Mouse (Mus musculus): ENCODE data around the gene Tgfbi. TPM values are rescaled to one million over a fixed set of nuclear protein-coding genes. Genes with fewer than 3 reads are reported as not detected.
A peak's percentile ranks its signal among the peaks of the same experiment; 100 is the strongest.

The Tgfbi gene
- polyA plus RNA-seq, 1 experiment = 50.8 TPM

GRCm38 (mm10) chr13:56664256-56665170 is 55.2 kb downstream of the Tgfbi start:
- WGBS = 76% methylated on average over 17 of the region's 17 CpGs
- DNase-seq = no peak
- TF ChIP-seq POLR2A (IDR thresholded peaks at IDR 0.05; ENCODE audit: borderline replicate concordance, extremely low read depth, low read depth, low read length) (no peak), CTCF (IDR thresholded peaks at IDR 0.05; ENCODE audit: insufficient read depth, low read length) (no peak)
- H3K4me3 ChIP-seq (replicated peaks; ENCODE audit: extremely low read depth, low read depth, low read length) = no peak overlapping the region
- peaks cover 8% of the 10 kb centered on the region for H3K4me1 ChIP-seq (ENCODE audit: control insufficient read depth, insufficient read depth, low read length)

DNA sequence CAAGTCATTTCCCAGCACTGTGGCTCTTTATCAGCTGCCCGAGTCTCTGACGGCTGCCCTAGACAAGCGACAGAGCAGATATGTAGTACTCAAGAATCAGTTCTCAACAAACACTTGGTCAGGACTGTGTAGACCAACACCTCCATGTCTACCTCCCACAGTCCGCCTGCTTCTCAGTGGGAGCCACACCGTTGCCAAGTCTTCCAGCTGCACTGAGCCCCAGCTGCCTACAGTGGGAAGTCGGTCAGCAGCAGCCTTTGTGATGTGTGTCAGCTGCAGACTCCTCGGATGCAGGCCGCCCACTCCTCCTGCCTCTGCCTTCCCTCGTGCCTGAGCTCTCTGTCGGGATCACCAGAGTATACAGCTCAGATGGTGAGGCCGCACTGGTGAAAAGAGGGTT is 61.9 kb downstream of the Tgfbi start:
- TF ChIP-seq CTCF (IDR thresholded peaks at IDR 0.05; ENCODE audit: insufficient read depth, low read length) (no peak), POLR2A (IDR thresholded peaks at IDR 0.05; ENCODE audit: borderline replicate concordance, extremely low read depth, low read depth, low read length) (no peak)
- WGBS = 50% methylated on average over 11 of the region's 11 CpGs

GRCm38 (mm10) chr13:56677731-56678130 is 68.4 kb downstream of the Tgfbi start:
- TF ChIP-seq CTCF (IDR thresholded peaks at IDR 0.05; ENCODE audit: insufficient read depth, low read length) (no peak), POLR2A (IDR thresholded peaks at IDR 0.05; ENCODE audit: borderline replicate concordance, extremely low read depth, low read depth, low read length) (no peak)
- DNase-seq = peak; percentile 36
- 40% methylated on average over 4 of the region's 4 CpGs for WGBS
- Histone ChIP-seq H3K4me3 (replicated peaks; ENCODE audit: extremely low read depth, low read depth, low read length) (no peak overlapping the region), H3K4me1 (ENCODE audit: control insufficient read depth, insufficient read depth, low read length) (peaks cover 14% of the 10 kb centered on the region)

More for the DNA sequence above, 61.9 kb downstream of the Tgfbi start:
- no peak overlapping the region for H3K4me3 ChIP-seq (replicated peaks; ENCODE audit: extremely low read depth, low read depth, low read length)
- H3K4me1 ChIP-seq (ENCODE audit: control insufficient read depth, insufficient read depth, low read length) = peaks cover 3% of the 10 kb centered on the region; the same call in 1 of the 2 replicates
- no peak for DNase-seq

- 13% methylated on average over 10 of the region's 10 CpGs for WGBS
- TF ChIP-seq CTCF (IDR thresholded peaks at IDR 0.05; ENCODE audit: insufficient read depth, low read length) (no peak), POLR2A (IDR thresholded peaks at IDR 0.05; ENCODE audit: borderline replicate concordance, extremely low read depth, low read depth, low read length) (no peak)
- Histone ChIP-seq H3K4me3 (replicated peaks; ENCODE audit: extremely low read depth, low read depth, low read length) (no peak overlapping the region), H3K4me1 (ENCODE audit: control insufficient read depth, insufficient read depth, low read length) (peaks cover 15% of the 10 kb centered on the region)
- peak; percentile 36 for DNase-seq
These were observed 69.0 kb downstream of the Tgfbi start for GRCm38 (mm10) chr13:56678188-56678787.

DNA sequence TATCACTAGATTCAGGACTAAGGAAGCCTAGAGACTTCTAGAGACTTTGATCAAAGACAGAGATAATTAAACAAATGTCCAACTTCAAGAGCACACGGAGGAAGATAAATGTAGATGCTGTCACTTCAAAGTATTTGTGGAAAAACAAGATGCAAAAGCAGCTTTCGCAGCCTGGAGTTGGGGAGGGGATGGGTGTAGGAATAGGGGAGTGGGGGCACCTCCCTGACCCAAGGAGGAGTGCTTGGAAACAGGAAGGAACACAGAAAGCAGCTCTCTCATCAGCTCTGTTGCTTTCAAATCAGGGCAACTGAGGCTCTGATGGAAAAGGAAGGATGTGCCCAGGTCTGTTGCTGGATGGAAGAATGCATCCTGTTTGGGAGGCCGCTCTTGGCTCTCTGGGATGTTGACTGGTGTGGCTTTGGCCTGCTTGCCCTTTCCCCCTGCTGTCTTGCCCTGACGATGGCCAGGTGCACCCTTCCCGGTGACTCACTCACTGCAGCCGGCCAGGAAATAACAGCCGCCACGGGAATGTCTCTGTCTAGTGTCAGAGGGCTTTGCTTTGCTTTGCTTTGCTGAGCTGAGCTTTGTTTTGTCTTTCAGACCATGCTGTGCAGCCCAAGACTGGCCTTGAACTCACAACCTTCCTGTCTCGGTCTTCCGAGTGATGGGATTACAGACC is 69.6 kb downstream of the Tgfbi start:
- Histone ChIP-seq H3K4me1 (ENCODE audit: control insufficient read depth, insufficient read depth, low read length) (peaks cover 15% of the 10 kb centered on the region), H3K4me3 (replicated peaks; ENCODE audit: extremely low read depth, low read depth, low read length) (no peak overlapping the region)
- no peak for DNase-seq
- TF ChIP-seq POLR2A (IDR thresholded peaks at IDR 0.05; ENCODE audit: borderline replicate concordance, extremely low read depth, low read depth, low read length) = no peak
- TF ChIP-seq CTCF (IDR thresholded peaks at IDR 0.05; ENCODE audit: insufficient read depth, low read length) = no peak
- WGBS = 36% methylated on average over 10 of the region's 10 CpGs

DNA sequence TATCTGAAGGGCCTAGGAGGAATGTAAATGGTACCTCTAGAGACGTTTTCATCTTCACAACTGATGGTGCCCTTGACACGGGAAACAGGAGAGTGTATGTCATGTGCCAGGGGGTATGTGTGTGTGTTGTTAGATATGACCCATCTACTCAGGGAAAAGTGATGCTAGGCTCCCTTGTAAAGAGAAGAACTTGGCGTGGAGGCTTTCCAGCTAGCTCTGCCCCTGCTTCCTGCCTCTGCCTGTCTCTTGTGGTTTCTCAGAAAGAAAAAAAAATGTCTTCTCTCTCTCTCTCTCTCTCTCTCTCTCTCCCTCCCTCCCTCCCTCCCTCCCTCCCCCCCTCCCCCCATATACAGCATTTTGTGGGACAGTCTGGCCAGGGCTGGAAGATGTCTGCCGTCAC is 72.6 kb downstream of the Tgfbi start:
- 40% methylated on average over 4 of the region's 4 CpGs for WGBS
- TF ChIP-seq POLR2A (IDR thresholded peaks at IDR 0.05; ENCODE audit: borderline replicate concordance, extremely low read depth, low read depth, low read length) (no peak), CTCF (IDR thresholded peaks at IDR 0.05; ENCODE audit: insufficient read depth, low read length) (no peak)
- Histone ChIP-seq H3K4me3 (replicated peaks; ENCODE audit: extremely low read depth, low read depth, low read length) (peak overlapping the region; percentile 25), H3K4me1 (ENCODE audit: control insufficient read depth, insufficient read depth, low read length) (peaks cover 15% of the 10 kb centered on the region)
- DNase-seq = no peak

GRCm38 (mm10) chr13:56682326-56682725 is 73.0 kb downstream of the Tgfbi start:
- WGBS = 51% methylated on average over 17 of the region's 17 CpGs
- TF ChIP-seq POLR2A (IDR thresholded peaks at IDR 0.05; ENCODE audit: borderline replicate concordance, extremely low read depth, low read depth, low read length) (peak; percentile 53; the same call in 1 of the 2 replicates), CTCF (IDR thresholded peaks at IDR 0.05; ENCODE audit: insufficient read depth, low read length) (no peak)
- H3K4me3 ChIP-seq (replicated peaks; ENCODE audit: extremely low read depth, low read depth, low read length) = peak overlapping the region; percentile 25
- peak; percentile 71 for DNase-seq
- H3K4me1 ChIP-seq (ENCODE audit: control insufficient read depth, insufficient read depth, low read length) = peaks cover 15% of the 10 kb centered on the region

GRCm38 (mm10) chr13:56683306-56683705 is 74.0 kb downstream of the Tgfbi start:
- DNase-seq = no peak
- 58% methylated on average over 7 of the region's 7 CpGs for WGBS
- TF ChIP-seq CTCF (IDR thresholded peaks at IDR 0.05; ENCODE audit: insufficient read depth, low read length) (no peak), POLR2A (IDR thresholded peaks at IDR 0.05; ENCODE audit: borderline replicate concordance, extremely low read depth, low read depth, low read length) (no peak)
- Histone ChIP-seq H3K4me1 (ENCODE audit: control insufficient read depth, insufficient read depth, low read length) (peaks cover 13% of the 10 kb centered on the region), H3K4me3 (replicated peaks; ENCODE audit: extremely low read depth, low read depth, low read length) (no peak overlapping the region)

Other genes with a start within 250 kb of the Tgfbi start
- 0.06 TPM in 1 of 2 replicates, not detected in the other for gene Gm3045, start 182.9 kb upstream of the Tgfbi start, polyA plus RNA-seq (2012; rRNA removed)
- 0.24 and 0.51 TPM in 2 replicates for gene Slc25a48, start 171.2 kb upstream of the Tgfbi start, polyA plus RNA-seq (2012; rRNA removed)
- gene Il9, start 127.3 kb upstream of the Tgfbi start, polyA plus RNA-seq (2012; rRNA removed) = not detected in 2 replicates
- gene Fbxl21, start 87.1 kb upstream of the Tgfbi start, polyA plus RNA-seq (2012; rRNA removed) = 1.2 and 1.3 TPM in 2 replicates
- gene Lect2, start 61.0 kb upstream of the Tgfbi start, polyA plus RNA-seq (2012; rRNA removed) = not detected in 2 replicates
- gene Smad5, start 93.5 kb downstream of the Tgfbi start, polyA plus RNA-seq (2012; rRNA removed) = 20.3 and 27.1 TPM in 2 replicates
- 0.07 and 0.12 TPM in 2 replicates for gene Gm45623, start 144.3 kb downstream of the Tgfbi start, polyA plus RNA-seq (2012; rRNA removed)